Mouse (Mus musculus) CH12F3 (cell line): ENCODE results near the gene Sdk1.

Source experiments
- in situ Hi-C: fragments of 300-500 bp; cut with MboI; formaldehyde crosslinking; loops from 2 replicates; pipeline ENCODE4 v1.14.3; 2020; ENCODE audit warnings: low sequenced_read_pairs

The Sdk1 gene

DNA sequence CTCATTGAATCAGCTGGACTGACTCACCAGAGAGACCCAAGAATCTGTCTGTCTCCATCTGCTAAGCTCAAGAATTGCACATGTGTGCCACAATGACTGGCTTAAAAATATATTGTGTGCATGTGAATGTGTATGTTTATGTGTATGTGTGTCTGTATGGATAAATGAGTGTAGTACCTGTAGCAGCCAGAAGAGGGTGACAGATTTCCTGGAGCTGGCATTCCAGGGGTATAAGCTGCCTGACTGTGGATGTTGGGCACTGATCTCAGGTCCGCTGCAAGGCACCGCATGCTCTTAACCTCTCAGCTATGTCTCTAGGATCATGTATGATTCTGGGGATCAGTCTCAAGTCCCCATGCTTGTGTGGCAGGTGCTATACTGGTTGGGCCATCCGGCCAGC lies 839.4 kb downstream of the Sdk1 start:
- in situ Hi-C loops, result no loop called here

DNA sequence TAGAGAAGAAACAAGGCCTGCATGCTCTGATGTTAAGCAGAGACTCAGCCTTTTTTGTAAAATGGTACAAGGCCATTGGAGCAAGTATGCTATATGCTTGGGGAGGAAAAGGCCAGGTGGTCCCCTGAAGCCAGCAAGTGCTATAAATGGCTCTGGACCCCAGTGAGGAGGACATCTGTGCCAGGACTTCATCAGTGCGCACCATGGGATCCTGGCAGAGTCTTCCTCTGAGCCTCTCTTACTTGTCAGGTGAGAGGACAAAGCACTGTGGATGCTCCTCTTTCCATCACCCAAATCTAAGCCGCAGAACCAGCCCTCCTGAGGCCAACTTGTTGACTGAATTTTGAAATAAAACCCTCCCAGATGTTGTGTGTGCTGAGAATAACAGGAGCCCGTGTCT lies 839.8 kb downstream of the Sdk1 start:
- in situ Hi-C loops, result no loop called here

DNA sequence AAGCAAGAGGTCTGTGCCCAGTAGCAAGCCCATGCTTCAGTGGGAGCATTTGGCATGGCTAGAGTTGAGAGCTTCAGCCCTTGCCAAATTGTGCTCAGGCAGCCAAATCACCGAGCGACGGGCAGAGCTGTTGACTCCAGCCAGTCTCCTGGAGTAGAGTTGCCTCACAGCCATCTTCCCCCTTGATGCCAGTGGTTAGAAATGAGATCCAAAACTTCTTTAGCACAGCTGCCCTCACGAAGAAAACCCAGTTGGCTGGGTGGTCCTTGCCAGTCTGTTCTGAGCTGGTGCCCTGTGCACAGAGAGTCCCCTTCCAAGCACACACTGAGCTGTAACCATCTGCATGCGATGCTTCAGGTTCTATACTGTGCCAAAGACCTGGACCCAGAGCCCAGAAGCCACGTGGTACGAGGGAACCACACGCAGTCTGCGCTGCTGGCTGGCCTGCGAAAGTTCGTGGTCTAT lies 855.1 kb downstream of the Sdk1 start:
- in situ Hi-C loops, result no loop called here

DNA sequence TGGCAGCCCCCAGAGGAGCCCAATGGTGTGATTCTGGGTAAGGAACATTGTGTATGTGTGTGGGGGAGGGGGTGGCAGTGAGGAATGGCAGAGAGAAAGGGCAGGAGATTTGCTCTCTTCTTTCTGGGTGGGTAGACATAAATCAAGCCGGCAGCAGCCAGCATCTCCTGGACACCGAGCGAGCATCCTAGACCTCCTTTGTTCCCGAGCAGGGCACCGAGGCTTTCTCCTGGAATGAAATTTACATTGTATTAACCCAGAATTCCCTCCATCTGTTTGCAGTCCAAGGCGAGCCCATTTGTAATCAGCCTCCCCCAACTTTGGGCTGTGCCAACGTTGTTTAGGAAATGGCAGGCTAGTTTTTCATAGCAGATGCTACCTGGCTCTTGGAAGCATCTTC lies 858.9 kb downstream of the Sdk1 start:
- in situ Hi-C loops, result no loop called here

DNA sequence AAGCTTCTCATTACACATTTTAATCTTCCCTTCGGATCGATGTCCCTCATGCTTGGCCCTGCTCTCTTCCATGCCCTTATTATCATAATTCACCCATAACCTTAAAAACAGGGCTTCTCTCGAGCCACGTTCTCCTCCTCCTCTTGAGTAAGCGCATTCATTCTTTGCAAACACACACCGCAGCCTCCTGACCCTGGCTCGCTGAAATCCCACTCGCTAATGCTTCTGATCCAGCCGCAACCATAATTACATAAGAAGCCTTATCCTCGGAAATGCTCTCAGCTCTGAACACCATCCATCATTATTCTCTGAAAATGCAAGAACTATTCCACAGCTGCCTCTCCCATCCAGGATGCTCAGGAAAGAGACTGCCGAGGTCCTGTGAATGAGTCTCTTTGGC lies 866.1 kb downstream of the Sdk1 start:
- in situ Hi-C loops, result no loop called here

DNA sequence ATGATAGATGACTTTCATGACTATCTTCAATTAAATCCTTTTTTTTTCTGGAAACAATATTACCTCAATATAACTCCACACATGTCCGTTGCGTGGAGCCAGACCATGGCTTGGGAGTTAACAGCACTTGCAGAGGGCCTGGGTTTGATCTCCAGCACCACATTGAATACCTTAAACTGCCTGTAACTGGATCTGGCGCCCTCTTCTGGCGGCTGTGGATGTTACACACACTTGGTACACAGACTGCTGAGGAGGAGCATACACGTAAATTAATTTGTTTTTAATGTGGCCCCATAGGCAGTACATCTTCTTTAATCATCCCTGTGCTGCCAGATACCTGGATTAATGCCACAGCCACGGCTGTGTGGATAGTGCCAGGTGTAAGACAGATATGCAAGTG lies 870.7 kb downstream of the Sdk1 start:
- in situ Hi-C loops, result no loop called here

DNA sequence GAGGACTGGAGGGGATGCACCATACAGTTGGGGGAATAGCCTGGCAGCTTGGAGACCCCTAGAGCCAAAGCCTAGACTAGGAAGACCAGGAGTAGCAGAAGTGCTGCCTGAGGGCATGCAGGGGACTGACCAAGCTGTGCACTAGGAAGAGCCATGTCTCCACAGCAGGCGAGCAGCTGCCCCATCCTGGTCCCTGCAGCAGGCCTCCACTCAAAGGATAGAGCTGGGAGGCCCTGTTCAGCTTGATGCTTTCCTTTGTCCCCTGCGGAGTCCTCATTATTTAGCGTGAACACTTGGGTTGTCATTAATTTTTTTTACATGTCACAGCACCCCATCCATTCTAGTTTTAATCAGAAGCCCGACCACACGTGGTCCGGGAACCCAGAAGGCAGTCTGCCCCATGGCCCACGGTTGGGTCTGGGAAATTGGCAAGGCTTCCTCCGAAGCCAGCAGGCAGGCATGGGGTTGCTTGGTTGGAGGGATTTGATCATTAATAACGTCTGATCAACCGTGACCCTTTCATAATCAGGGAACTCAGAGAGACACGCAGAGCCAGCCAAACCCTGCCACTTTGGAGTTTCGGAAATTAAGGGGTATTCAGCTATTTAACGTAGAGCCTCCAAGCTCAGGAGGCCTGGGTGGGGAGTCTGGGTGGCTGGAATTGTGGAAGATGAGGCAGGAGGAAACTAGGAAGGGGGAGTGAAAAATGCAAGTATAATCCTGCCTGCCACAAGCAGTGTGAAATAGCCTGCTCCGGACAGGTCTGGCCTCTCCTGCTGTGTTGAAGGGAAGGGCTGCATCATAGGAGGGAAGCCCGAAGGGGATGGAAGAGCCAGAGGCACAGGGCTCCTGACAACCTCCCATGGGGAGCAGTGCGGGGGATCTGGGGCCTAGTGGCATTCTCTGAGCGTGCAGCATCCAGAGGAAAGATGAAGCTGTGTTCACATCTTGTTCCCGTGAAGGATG lies 872.2 kb downstream of the Sdk1 start:
- in situ Hi-C loops, result no loop called here

DNA sequence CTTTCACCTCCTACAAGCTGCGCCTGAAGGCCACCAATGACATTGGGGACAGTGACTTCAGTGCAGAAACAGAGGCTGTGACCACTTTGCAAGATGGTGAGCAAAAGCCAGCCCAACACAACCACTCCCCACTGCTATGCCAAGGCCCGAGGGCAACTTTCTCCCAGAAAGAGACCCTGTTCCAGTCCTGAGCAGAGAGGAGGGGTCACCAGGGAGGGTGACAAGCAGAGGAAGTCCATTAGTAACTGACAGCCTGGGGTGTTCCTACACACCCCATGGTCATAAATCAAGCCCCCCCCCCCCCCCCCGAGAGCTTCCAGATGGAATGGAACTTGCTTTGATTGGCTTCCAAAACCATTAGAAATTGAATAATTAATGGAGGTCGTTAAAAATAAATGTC lies 886.5 kb downstream of the Sdk1 start:
- in situ Hi-C loops, result no loop called here

DNA sequence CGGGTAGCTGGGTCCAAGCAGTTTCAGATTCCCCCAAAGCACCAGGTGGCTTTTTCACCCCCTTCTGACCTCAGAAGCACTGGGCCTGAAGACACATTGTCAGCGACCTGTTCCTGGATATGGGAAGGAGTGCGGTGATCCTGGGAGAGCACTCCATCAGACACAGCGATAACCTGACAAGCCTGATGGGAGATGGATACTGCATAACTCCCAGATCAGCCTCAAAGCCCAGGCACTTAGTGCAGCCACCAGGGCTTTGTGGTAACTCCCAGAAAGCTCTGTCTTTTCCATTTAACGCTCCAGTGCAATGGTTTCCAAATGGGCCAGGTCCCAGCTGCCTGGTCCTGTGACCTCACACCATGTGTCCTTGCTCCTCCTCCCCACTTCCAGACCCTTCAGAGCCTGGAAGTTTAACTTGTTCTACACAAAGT lies 886.9 kb downstream of the Sdk1 start:
- in situ Hi-C loops, result no loop called here

DNA sequence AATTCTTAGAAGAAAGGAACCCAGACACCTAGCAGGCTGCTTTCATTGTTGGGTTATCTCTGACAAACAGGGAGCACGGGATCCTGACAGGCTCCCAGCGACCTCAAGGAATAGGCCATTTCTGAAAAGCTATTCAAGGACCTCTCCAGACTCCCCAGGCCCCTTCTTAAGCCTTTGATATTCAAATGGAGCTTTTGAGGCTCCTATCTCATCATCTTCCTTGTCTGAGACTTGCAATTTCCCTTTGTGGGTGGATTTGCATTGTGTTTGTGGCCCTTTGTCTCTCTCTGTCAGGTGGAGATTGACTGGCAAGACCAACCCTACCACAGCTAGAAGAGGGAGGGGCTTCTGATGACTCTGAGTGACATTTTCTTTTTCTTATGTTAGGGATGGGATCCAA lies 888.7 kb downstream of the Sdk1 start:
- in situ Hi-C loops, result no loop called here

DNA sequence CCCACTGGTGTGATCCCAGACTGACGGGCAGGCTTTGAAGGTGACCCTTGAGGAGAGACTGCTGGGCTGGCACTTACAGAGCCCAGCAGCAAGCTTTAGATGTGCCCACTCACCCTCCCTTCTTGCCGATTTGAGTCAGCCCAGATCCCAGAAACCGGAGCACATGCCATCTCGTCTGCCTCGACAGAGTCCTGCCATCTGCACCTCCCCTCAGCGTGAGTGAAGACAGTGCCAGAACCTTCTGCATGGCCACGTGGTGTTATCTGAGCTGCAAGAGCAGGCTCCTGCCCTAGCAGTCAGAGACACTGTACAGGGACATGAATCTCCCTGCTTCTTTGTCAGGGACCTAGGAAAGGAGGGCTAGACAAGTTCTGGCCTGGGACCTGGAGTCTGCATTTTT lies 898.7 kb downstream of the Sdk1 start:
- in situ Hi-C loops, result no loop called here

DNA sequence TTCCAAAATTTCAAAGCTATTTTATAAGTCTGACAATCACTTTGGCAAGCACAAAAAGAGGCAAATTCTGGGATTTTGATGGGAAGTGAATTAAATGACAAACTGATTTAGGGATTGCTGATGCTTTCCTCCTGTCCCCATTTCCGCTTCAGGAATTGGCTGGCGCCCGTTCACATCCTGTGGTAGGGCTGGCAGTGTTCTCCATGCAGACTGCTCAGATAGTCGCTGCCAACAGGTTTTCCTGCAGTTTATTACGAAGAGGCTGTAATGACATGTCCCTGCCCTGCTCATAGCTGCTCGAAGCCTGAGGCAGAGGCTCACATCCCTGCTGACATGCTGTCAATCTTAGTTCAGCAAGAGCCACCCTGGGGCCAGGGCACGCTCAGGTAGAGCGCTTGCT lies 908.3 kb downstream of the Sdk1 start:
- in situ Hi-C loops, result no loop called here

DNA sequence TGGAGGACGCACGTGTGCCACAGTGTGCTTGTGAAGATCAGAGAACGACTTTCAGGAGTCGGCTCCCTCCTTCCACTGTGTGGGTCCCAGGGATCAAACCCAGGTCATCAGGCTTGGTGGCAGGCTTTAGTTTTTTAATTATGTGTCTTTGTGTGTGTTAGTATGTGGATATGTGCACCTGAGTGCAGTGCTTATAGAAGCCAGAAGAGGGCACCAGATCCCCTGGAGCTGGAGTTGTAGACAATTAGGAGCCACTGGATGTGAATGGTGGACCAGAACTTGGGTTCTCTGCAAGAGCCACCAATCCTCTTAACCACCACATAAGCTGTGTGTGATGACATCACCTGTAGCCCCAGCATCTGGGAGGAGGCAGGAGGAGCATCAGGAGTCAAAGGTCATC lies 909.5 kb downstream of the Sdk1 start:
- in situ Hi-C loops, result no loop called here

DNA sequence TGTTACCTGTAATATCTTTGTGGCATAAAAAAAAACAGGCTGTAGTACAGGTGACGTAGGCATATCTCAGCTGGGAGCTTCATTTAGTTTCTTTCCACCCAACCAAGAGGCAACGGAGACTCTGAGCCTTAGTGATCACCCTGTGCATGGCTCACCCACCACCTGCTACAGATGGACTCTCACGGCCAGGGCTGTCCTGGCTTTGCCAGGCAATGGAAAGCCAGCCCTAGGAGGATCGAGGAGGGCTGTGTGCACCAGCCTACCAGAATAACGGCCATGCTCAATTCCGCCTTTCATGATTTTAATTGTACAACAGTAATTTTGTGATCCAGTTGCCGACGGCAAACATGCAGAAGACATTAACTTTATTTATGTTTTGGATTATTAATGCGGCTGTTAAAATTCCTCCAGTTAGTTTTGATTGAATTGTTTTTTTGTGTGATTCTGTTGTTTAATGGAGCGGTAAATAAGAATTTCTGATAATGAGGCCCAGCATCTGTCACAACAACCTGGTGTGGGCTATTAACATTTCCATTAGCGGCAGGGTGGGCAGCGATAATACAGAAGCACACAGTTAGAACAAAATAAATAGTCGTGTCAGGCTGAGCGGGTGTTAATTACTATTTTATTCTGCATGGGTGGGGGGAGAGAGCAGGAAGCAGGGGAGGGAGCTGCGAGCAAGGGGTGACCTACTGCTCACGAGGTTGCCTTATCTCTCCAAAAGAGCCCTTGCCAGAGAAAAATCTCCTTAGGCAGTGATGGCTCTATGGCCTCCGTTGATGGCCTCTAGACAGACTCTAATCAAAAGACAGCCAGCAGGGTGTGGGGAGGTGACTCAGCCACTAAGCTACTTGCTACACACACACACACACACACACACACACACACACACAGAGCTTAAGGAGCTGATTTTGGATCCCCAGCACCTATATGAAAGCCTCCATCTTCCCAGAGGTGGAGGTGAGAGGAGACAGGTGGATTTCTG lies 915.9 kb downstream of the Sdk1 start:
- in situ Hi-C loops, result no loop called here

DNA sequence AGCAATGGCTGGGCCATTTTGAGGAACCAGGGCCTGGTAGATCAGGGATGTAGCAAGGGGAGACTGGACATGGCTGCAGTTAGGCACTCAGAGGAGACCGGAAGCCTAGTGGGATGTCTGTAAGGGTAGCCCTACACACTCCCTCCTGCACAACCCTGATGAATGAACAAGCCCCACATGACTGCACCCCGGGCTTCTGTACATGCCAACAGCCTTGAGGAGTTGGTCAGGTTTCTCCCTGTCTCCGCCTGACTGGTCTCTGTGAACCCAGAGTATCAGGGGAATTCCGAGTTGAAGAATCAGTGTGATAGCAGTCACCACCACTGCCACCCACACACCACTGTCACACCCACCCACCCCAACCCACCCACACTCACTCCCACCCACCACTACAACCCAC lies 922.2 kb downstream of the Sdk1 start:
- in situ Hi-C loops, result no loop called here

DNA sequence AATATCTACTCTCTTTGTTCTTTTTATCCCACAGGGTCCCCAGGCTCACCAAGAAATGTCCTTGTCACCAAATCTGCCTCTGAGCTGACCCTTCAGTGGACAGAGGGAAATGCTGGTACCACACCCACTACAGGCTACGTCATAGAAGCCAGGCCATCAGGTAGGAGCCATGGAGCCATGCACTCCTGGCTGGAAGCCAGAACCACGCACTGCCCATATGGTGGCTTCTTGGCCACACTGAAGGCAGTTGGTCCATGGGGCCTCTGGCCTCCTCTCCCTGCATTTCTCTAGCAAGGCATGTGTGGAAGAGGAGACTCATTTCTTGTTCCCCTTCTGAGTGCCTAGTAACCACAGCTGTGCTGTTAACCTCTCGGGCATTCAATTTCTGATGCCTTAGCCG lies 932.3 kb downstream of the Sdk1 start:
- in situ Hi-C loops, result no loop called here

DNA sequence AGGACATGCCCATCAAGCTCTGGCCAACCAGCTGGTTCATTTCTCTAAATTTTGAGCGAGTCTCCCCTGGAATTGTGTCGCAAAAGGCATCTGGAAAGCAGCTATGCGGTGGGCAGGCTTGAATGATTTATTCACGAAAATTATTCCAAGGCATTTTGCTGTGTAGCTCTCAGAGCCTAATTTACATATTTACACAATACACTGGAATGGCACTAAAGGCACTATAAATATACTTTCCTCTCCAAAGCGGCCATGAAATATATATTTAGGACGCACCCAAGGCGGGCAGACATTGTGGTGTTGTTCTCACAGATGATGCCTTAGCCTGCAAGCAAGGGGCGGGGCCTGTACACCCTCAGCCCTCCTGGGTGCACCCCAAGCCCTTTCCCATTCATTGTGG lies 936.9 kb downstream of the Sdk1 start:
- in situ Hi-C loops, result no loop called here

DNA sequence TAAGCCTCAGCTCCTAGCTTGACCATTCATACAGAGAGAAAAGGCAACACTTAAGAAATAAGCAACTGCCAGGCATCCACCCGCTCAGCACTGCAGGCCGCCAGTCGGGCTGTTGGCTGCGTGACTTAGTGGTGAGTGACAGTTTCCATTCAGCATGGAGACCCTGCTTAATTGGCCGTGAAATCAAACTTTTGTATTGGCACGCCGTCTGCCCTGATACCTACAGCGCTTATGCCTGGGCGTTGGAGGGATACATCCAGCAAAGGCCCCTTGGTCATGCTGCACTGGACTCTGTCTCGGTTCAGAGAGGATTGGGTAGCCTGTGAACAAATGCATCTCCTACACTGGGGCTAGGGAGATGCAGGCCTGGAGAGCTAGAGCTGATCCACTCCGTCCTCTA lies 938.0 kb downstream of the Sdk1 start:
- in situ Hi-C loops, result no loop called here

DNA sequence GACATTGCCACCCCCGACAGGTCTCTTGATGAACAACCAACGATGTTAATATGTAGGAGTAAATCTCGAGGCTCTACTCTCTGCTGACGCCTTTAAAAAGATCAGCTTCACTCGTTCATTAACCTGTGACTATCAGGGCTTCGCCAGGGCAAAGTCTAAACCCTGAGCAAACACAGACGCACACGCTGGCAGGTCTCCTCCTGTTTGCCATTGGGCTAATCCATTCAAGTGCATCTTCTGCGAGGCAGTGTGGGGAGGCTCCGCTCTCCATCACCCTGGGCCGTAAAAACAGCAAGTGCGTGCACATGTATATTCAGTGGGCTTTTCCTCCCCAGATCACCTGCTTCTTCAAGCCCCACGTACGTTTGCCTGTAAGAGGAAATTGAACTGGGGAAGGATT lies 940.6 kb downstream of the Sdk1 start:
- in situ Hi-C loops, result no loop called here

DNA sequence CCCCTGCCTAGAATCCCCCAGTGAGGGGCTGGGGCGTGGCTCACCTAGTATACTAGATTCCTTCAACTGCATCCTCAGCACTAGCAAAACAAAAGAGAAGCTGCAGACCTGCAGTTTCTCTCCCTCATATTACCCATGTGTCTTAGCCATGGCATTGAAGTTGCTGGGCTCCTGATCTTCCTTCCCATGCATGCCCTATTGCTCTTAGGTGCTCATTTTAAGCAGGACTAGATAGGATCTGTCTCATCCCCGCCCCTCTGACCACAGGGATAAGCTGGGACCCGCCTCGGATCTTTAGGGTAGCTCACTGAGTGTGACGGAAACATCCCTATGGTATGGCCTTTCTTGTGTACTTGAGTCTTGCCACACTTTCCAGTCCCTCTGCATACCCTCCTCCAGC lies 947.5 kb downstream of the Sdk1 start:
- in situ Hi-C loops, result no loop called here

DNA sequence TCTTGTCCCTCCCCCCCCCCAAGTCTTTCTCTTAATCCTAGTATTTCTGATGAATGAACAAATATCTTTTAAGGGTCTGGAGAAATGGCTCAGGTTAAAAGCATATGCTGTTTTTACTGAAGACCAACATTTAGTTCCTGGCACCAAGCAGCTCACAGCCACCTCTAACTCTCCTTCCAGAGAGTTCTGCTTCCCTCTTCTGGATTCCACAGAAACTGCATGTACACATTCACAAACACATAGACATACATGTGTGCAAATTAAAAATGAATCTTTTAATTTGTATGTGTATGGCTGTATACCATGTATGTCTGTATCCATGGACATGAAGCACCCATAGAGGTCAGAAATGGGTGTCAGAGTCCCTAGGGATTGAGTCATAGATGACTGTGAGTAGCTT lies 968.6 kb downstream of the Sdk1 start:
- in situ Hi-C loops, result no loop called here

DNA sequence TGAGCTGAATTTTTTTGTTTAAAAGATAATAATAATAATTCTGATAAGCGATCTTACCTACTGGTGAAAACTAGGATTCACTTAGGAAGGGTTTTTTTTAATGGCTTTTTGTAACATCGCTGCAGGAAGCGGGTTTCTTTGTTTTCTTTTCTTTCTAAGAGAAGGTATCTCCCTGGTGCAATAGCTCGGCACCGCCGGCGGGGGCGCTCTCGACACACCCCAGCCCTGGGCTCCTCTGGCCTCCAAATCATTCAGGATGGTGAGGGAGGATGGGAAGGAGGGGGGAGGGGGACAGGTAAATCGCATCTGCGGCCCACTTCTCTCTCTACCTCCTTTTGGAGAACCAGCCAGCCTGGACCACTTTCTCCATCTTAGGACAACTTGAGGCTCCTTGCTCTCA lies 971.0 kb downstream of the Sdk1 start:
- in situ Hi-C loops, result no loop called here
